Mouse (Mus musculus) spleen, postnatal 36 days (tissue): ENCODE data around the gene Cacna2d2.
A peak's percentile ranks its signal among the peaks of the same experiment; 100 is the strongest.

ENCODE experiments used
- DNase-seq, 2 experiments: peaks; one replicate each; pipeline ENCODE4 v3.0.0; 2022; ENCODE audit warnings: low spot score in 2 of 2, mixed read lengths in 1 of 2

Gene Cacna2d2

DNA sequence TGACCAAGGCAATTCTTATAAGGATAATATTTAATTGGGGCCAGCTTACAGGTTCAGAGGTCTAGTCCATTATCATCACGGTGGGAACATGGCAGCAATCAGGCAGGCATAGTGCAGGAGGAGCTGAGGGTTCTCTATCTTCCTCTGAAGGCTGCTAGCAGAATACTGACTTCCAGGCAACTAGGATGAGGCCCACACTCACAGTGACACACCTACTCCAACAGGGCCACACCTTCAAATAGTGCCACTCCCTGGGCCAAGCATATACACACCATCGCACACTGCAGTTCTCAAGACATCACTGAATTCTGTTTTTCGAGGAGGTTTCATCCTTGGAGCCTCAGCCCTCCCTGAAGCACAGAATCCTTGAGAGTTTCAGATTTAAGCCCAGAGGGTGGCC, 96.9 kb downstream of the Cacna2d2 start:
- DNase-seq = no peak

- DNase-seq = no peak
These were observed 101.4 kb downstream of the Cacna2d2 start for GRCm38 (mm10) chr9:107500708-107501286.

DNA sequence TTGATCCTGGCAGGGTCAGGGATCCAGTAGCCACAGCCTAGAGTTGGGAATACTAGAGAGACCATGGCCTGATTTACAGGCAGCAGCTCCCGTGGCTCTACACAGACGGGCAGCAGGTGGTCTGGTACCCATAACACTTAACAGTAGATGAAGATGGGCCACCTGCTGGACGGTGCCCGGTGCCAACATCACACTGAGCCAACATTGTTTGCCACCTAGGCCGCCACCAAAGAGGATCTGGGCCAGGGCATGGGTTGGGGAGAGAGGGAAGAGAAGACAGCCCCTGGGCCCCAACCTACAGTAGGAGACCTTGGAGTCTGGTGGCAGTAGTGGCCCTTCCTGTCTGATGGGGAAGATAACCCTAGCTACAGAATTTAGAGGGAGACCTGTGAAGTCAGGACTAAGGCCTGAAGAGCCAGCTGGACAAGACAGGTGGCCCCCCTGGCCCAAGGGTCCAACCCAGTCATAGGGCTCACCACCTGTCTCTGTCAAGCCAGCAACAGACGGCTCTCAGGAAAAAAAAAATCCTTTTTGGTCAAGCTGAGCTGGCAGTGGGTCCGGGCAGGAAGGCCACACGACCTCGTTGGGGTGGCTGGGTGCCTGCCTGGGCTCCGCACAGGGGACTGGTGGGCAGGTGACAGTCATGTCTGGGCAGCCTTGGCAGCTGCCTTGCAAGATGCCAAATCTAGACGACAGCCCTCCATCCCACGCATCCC, 102.9 kb downstream of the Cacna2d2 start:
- no peak for DNase-seq

DNA sequence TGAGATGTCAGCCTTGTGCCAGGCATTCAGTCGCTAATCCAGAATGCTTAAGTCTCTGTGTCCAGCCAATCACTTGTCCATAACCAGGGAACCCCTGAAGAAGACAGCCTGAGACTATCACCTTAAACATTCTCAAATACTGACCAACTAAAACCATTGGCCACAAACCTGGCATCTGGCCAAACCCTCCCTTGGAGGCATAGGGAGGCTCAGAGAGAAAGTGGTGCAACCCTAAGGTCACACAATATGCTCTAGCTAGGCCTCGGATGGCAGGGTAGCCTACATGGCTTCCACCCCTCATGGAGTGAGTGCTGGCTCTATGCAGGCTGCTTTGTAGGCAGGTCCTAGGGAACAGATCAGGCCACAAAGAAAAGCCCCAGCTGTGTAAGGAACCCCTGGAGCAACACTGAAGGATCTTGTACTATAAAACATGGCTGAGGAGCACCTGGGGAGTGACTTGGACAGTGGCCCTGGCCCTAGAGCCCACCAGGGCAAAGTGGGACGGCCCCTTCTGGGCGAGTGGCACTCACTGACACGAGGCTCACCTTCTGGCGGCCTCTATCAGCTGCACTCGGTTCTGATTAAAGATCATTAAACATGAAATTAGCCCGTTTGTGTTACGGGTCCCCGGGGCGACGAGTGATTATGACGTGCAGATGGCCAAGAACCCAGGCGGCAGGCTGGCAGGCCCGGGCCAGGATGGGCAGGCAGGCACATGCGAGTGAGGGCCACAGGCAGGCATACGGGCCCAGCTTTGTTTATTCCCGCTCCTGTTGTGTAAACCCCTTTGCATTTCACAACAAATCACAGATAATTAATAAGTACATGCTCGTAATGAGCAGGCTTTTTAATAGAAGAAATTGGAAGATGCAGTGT, 105.5 kb downstream of the Cacna2d2 start:
- DNase-seq = no peak

- DNase-seq = no peak
These were observed 108.9 kb downstream of the Cacna2d2 start for GRCm38 (mm10) chr9:107508266-107508665.

GRCm38 (mm10) chr9:107510384-107511100, 111.1 kb downstream of the Cacna2d2 start:
- DNase-seq = no peak

DNA sequence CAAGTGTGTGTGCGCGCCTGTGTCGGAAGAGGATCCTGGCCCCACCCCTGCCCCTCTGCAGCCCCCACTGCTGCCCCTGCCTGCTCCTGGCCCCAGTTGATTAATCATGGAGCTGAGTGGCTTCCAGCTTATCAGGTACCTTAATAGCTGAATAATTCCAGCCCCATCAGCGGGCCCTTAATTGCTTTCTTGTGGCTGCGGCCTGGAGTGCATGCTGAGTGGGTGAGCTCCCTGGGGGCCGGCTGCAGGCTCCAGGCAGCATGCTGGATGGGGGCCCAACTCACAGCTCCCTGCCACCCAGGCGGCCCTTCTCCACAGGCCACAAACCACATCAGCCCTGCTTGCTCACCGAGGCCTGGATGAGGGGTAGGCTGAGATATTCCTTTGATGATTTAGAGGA, 112.0 kb downstream of the Cacna2d2 start:
- no peak for DNase-seq

DNA sequence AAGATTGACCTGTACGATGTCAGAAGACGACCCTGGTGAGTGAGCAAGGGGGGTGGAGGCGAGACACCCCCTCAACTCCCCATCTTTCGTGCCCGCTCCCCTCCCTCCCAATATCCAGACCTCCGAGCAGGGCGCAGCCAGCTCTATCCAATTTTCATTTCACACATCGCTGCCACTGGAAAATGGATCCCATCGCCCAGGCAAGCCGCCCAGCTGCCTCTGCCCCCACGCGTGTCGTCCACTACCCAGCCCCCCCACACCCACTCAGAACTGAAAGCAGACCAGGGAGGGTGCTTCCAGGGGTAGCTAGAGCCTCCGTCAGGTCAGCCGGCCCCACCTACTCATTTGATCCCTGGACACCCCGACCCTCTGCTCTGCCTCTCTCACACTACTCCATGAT, 112.9 kb downstream of the Cacna2d2 start:
- DNase-seq = no peak

- DNase-seq = peak; percentile 51 to 53
These were observed 115.0 kb downstream of the Cacna2d2 start for GRCm38 (mm10) chr9:107514303-107514955.

DNA sequence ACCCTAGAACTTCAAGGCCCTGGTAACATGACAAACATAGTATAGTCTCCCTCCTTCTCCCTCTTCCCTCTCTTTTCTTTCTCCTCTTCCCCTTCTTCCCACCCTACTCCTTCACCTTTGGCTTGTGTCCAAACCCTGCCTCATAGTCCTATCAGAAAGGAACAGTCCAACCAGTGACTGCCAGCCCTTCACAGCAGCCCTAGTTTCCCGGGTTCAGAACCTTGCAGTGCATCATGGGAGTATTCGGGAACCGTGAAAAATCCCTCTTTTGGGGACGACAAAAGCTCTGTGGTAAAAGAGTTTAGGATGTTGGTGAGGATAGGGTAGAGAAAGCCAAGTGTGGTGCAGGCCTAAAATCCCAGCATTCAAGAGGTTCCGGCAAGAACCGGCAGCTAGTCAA, 120.9 kb downstream of the Cacna2d2 start:
- DNase-seq = no peak

DNA sequence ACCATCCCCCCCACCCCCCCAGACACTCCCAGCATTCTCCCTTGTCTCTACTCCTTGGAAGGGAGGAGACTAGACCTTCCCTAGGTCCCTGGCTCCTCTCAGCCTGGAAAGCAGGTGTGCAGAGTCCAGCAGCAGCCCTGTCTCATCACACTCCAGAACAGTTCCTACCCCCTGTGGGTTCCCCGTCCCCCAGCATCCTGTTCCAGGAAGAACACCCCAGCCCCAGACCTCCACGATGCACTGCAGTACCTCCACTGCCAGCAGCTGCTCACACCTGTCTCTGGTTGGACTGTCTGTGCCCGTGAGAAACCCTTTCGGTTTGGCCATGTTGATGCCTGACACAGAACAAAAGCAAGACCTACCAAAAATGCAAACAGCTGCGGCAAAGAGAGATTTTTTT, 121.8 kb downstream of the Cacna2d2 start:
- DNase-seq = no peak

DNA sequence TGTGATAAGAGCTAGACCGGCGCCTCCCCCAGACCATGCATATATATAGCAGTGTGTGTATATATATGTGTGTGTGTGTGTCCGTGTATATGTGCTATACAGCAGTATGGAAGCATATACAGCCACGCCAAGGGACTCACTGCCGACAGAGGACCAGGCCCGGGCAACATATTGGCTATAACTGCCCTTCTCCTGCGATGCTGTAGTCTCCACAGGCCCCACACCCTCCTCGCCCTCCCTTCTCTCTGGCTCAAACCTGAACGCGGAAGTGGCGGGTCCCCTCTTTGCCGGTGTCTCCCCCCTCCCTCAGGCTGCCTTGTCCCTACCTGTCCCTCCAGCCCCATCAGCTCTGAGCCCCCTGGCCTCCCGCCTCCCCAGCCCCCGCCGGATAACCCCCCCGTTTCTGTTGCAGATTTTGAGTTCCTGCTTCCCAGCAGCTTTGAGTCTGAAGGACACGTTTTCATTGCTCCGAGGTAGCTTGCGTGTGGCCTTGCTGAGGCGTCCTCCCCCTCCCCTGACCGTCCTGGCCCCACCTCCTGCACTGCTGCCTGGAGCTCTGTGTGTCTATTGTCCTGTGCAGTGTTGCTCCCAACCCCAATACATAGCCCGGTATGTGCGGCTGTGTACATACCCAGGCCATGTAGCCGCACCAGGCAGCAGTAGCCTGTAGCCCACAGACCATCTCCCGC, 122.4 kb downstream of the Cacna2d2 start:
- DNase-seq = no peak

GRCm38 (mm10) chr9:107522400-107522711, 122.9 kb downstream of the Cacna2d2 start:
- DNase-seq = no peak

DNA sequence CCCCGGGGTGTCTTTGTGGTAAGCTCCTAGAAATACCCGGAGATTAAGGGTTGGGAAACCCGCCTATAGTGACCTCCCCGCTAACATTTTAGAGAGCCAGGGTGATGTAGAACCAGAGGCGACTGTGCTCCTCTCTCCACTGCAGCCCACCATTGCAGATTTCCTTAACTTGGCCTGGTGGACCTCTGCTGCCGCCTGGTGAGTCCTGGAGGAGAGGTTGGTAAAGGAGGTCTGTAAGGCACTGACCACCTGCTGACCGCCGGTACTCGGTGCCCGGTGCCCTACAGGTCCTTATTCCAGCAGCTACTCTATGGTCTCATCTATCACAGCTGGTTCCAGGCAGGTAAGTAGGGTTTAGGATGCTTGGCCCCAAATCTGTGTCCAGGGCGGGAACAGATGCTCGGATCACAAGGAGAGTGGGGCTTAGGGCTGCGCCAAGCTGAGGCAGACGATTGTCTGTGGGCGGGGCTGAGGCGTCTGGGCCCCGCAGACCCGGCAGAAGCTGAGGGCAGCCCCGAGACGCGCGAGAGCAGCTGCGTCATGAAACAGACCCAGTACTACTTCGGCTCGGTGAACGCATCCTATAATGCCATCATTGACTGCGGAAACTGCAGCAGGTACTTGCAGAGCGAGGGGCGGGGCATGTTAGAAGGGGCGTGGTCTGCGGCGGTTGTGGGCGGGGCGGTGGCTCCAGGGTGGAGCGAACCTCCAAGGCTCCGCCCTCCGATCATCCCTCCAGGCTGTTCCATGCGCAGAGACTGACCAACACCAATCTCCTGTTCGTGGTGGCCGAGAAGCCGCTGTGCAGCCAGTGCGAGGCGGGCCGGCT, 127.0 kb downstream of the Cacna2d2 start:
- DNase-seq = peak; percentile 63 to 69

GRCm38 (mm10) chr9:107533791-107534407, 134.5 kb downstream of the Cacna2d2 start, which contains the start of gene Tmem115:
Gene Tmem115 (plus strand): TSS chr9:107533945.
- DNase-seq = peak; percentile 94

DNA sequence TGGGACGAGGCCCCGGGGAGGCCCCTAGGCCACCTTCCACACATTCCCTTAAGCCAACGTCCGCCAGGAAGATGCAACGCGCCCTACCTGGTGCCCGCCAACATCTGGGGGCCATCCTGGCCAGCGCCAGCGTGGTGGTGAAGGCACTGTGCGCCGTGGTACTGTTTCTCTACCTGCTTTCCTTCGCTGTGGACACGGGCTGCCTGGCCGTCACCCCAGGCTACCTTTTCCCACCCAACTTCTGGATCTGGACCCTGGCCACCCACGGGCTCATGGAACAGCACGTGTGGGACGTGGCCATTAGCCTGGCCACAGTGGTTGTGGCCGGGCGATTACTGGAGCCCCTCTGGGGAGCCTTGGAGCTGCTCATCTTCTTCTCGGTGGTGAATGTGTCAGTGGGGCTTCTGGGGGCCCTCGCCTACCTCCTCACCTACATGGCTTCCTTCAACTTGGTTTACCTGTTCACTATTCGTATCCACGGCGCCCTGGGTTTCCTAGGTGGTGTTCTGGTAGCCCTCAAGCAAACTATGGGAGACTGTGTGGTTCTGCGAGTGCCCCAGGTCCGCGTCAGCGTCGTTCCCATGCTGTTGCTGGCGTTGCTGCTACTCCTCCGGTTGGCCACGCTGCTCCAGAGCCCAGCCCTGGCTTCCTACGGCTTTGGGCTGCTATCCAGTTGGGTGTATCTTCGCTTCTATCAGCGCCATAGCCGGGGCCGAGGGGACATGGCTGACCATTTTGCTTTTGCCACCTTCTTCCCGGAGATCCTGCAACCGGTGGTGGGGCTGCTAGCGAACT, 135.2 kb downstream of the Cacna2d2 start:
- no peak for DNase-seq

DNA sequence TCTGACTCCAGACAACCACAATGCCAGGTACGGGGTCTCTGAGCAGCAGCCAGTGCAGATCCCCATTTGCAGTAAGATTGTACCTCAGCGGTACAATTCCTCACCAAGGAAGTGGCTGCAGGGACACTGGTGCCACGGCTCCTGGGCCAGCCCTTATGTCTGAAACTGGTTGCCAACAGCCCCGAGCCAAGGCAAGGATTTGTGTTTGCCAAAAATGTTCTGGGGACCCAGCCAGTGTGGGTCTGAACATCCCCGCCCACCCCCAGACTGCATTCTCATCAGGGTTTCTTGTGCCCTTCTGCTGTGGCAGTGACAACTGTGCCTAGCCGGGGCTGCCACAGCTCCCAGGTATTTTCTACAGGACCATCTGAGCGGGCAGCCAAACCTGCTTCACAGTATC, 138.8 kb downstream of the Cacna2d2 start:
- no peak for DNase-seq

DNA sequence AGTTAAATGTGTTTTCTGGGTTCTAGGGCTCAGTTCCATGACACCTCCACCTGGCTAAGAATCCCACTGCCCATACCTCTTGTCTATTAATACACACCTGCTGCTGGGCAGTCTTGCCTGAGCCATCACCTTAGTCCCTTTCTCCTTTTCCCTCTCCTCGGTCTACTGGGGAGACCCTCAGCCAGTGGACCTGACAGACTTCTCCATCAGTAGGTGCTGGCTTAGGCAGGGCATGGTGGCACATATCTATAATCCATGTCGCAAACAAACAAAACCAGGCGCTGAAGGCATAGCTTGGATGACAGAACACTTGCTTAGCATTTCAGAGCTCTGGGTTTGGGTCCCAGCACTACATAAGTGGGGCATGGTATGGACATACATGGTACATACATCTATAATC, 139.3 kb downstream of the Cacna2d2 start:
- DNase-seq = no peak

DNA sequence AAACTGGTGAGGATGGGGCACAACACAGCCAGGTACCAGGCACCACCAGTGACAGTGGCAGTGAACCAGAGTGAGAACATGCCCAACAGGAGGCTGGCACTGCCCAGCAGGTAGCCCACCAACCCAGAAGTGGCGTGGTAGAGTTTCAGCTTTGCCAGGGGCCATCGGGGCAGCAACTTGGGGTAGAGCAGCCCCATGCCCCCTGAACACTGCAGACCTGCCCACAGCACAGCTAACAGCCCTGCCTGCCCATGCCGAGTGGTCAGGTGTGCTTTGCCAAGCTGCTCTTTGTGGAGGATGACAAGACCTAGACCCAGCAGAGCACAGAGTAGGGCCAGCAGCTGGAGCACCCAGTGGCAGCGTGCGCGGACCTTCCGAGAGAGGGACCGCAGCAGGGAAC, 140.5 kb downstream of the Cacna2d2 start:
- DNase-seq = no peak
